In the genomic region with DNA sequence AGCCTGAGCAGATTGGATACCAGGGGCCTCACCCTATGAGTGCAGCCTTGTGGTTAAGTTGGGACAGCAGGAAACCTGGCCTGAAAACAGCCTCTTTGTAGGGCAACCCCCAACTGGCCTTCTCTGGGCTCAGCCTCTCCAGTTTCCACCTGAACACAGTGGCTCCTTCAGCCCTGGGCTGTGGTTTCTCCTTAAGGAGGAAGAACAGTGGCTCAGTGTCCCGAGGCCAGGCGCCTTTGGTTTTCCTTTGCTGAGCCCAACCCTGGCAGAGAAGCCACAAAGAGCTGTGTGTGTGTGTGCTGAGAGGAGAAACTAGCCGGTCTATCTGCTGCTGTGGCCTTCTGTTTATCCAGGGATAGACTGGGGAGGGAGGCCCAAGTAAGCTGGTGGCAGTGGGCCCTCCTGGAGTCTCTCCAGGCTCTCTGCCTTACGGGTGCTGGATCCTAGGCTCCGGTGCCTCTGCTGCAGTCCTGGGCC, we compare ENCODE assay signal across 9 mouse cellular contexts. TPM values are rescaled to one million over a fixed set of nuclear protein-coding genes. Genes with fewer than 3 reads are reported as not detected.
DNase-seq lines count a peak whose midpoint lies in the region; ATAC-seq and TF ChIP-seq lines count a peak whose summit lies in the region.
"Had no signal": no experiment of that assay in that cellular context is flagged by ENCODE, and none has a peak within 500 bp of the region (broad histone marks: within the 10 kb centered on the region; RNA-seq: fewer than 3 reads in every experiment).

No protein-coding gene starts in this region.

- peak overlapping the region; percentile 62 for H3K27ac ChIP-seq in heart, embryonic 10.5 days
- peak overlapping the region; percentile 25 for H3K27ac ChIP-seq in embryonic facial prominence, embryonic 10.5 days (replicated peaks)
- peak overlapping the region; percentile 61 for H3K27ac ChIP-seq in hindbrain, postnatal 0 days

- no peaks in the 10 kb centered on the region for H3K9me3 ChIP-seq in heart, embryonic 10.5 days
- no peaks in the 10 kb centered on the region for H3K9me3 ChIP-seq in embryonic facial prominence, embryonic 10.5 days
- no peaks in the 10 kb centered on the region for H3K9me3 ChIP-seq in hindbrain, postnatal 0 days (ENCODE audit: low read length)

- 45% methylated on average over 5 of the region's 5 CpGs for WGBS in heart, embryonic 10.5 days
- WGBS in embryonic facial prominence, embryonic 10.5 days, result 30% methylated on average over 5 of the region's 5 CpGs
- 38% methylated on average over 5 of the region's 5 CpGs for WGBS in hindbrain, postnatal 0 days

- no peak overlapping the region for H3K4me3 ChIP-seq in heart, embryonic 10.5 days
- H3K4me3 ChIP-seq in embryonic facial prominence, embryonic 10.5 days, result no peak overlapping the region
- H3K4me3 ChIP-seq in hindbrain, postnatal 0 days (ENCODE audit: low read length), result no peak overlapping the region

- H3K9ac ChIP-seq in hindbrain, postnatal 0 days (replicated peaks; ENCODE audit: low read length), result no peak overlapping the region; the same call in 1 of the 2 replicates

- intact Hi-C loops in heart, postnatal 36 days (cut with DNase I), result no loop called here

- H3K27me3 ChIP-seq in heart, embryonic 10.5 days (ENCODE audit: insufficient read depth, poor library complexity, severe bottlenecking), result peaks cover 68% of the 10 kb centered on the region
- peaks cover 31% of the 10 kb centered on the region for H3K27me3 ChIP-seq in embryonic facial prominence, embryonic 10.5 days (replicated peaks; ENCODE audit: low read depth, poor library complexity, severe bottlenecking)
- no peaks in the 10 kb centered on the region for H3K27me3 ChIP-seq in hindbrain, postnatal 0 days (ENCODE audit: insufficient read depth, low read length)

- no peak for TF ChIP-seq CTCF in hindbrain, postnatal 0 days (IDR thresholded peaks at IDR 0.05; ENCODE audit: low read depth)

- H3K36me3 ChIP-seq in heart, embryonic 10.5 days, result no peaks in the 10 kb centered on the region
- no peaks in the 10 kb centered on the region for H3K36me3 ChIP-seq in embryonic facial prominence, embryonic 10.5 days (replicated peaks)
- H3K36me3 ChIP-seq in hindbrain, postnatal 0 days (ENCODE audit: insufficient read depth, low read length), result no peaks in the 10 kb centered on the region

- ATAC-seq in hindbrain, postnatal 0 days, result peak; percentile 56

- no peak for DNase-seq in heart, embryonic 10.5 days (ENCODE audit: low spot score)
- no peak for DNase-seq in heart, postnatal 36 days
- DNase-seq in 3134 (ENCODE audit: extremely low read depth, insufficient read length, low spot score), result peak; percentile 71
- DNase-seq in embryonic facial prominence, embryonic 10.5 days (ENCODE audit: low spot score), result peak; percentile 35
- peak; percentile 59 for DNase-seq in hindbrain, postnatal 0 days (ENCODE audit: low spot score)
- no peak for DNase-seq in ovary, adult 18-20 months (ENCODE audit: low spot score)
- DNase-seq in thymus, adult 18-20 months, result no peak
- DNase-seq in spleen, postnatal 4 days (ENCODE audit: low spot score in 2 of 2), result no peak
- DNase-seq: thymus, postnatal 4 days had no signal

- H3K4me1 ChIP-seq in heart, embryonic 10.5 days, result peaks cover 42% of the 10 kb centered on the region
- H3K4me1 ChIP-seq in embryonic facial prominence, embryonic 10.5 days, result peaks cover 69% of the 10 kb centered on the region
- peaks cover 21% of the 10 kb centered on the region for H3K4me1 ChIP-seq in hindbrain, postnatal 0 days (ENCODE audit: insufficient read depth, low read length)

- no peak overlapping the region for H3K4me2 ChIP-seq in hindbrain, postnatal 0 days (ENCODE audit: low read depth, low read length)

RNA-seq across cellular contexts. Expression of gene Rab11fip4, which starts 59.4 kb away (rescaled TPM):
- 1.2 and 3.5 TPM in 2 replicates for polyA plus RNA-seq in heart, embryonic 10.5 days (2016; fragmentation: Nextera tagmentation; extraction: Ambion mirVana)
- under 1 TPM in 1 of 2 experiments, not detected in 1; 0.03 TPM for total RNA-seq in heart, postnatal 36 days (2021)
- polyA plus RNA-seq in embryonic facial prominence, embryonic 10.5 days (2016; fragmentation: Nextera tagmentation; extraction: Ambion mirVana), result 15.8 and 16.3 TPM in 2 replicates
- total RNA-seq in hindbrain, postnatal 0 days (2014; rRNA removed), result 66.4 and 69.3 TPM in 2 replicates
- 17.3 and 17.4 TPM in 2 replicates for polyA plus RNA-seq in hindbrain, postnatal 0 days (2015; fragmentation: Nextera tagmentation; extraction: Ambion mirVana)

Comparison
In these comparisons a context has a peak if more than half of its experiments do, and no peak if none do; other contexts are left out.
1. DNase-seq: peak in 3134 (single experiment), embryonic facial prominence, embryonic 10.5 days (single experiment) and hindbrain, postnatal 0 days (single experiment); none in heart, embryonic 10.5 days (single experiment), heart, postnatal 36 days (0 of 2), ovary, adult 18-20 months (single experiment), thymus, adult 18-20 months (0 of 2) and spleen, postnatal 4 days (0 of 2).
2. Peak in every context shown above with its lines, with median percentiles within 50 percentile points of each other: H3K27ac ChIP-seq.